Mouse (Mus musculus) duodenum, adult 2 months (tissue): ENCODE data around the gene Ifi207. TPM values are rescaled to one million over a fixed set of nuclear protein-coding genes. Genes with fewer than 3 reads are reported as not detected.

Experiments used
- polyA plus RNA-seq: library from polyadenylated mRNA; depleted of rRNA; stranded (reverse); fragments of >200 nt; gene quantifications from 2 replicates; pipeline ENCODE4 v1.2.3, GENCODE M21; 2012; ENCODE audit warnings: low replicate concordance; rRNA removed

Ifi207 gene
- polyA plus RNA-seq, result 0.41 and 0.53 TPM in 2 replicates

DNA sequence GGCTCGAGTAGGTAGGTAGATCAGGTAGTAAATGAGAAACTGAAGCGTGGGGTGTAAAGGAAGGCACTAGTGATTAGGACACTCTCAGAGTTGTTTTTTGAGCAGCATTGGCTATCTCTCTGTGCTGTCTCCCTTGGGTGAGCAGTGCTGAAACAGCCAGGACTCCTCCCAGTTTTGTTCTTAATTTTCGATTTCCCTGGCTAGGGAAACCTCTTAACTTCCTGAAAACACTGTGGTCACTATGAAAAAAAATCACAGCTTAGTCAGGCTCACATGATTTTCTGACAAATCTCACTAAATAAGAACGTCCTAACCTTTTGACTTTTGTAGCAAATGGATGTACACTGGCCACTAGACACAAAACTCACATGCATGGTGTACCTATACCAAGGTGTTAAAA lies at the start of gene Ifi207:
Ifi207 (minus strand) TSS at position 92 of the 400 bp plus-strand sequence.

DNA sequence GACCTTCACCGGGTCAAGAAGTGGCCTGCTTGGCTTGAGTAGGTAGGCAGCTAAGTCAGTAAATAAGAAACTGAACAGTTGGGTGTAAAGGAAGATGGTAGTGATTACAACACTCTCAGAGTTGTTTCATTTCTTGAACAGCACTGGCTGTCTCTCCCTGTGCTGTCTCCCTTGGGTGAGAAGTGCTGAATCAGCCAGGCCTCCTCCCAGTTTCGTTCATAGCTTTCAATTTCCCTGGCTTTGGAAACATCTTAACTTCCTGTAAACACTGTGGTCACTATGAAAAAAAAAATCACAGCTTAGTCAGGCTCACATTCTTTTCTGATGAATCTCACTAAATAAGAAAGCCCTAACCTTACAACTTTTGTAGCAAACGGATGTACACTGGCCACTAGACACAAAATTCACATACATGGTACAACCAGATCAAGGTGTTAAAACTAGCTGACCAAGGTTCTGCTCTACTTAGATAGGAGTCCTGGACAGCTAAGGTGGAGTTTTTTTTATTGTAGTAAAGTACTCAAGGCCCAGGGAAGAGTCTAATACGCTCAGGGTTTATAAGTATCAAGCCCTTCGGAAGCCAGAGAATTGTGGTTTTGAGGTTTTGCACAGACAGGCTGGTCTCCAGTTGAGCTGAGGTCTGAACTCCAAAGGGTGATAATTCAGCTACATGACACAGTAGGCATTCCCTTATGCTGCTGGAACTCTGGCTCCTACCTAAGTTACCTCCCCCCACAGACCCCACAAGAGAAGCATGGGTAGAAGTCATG lies 25.5 kb upstream of the Ifi207 start, which contains the start of gene Ifi204:
Ifi204 (minus strand) TSS at position 96 of the 770 bp plus-strand sequence.

DNA sequence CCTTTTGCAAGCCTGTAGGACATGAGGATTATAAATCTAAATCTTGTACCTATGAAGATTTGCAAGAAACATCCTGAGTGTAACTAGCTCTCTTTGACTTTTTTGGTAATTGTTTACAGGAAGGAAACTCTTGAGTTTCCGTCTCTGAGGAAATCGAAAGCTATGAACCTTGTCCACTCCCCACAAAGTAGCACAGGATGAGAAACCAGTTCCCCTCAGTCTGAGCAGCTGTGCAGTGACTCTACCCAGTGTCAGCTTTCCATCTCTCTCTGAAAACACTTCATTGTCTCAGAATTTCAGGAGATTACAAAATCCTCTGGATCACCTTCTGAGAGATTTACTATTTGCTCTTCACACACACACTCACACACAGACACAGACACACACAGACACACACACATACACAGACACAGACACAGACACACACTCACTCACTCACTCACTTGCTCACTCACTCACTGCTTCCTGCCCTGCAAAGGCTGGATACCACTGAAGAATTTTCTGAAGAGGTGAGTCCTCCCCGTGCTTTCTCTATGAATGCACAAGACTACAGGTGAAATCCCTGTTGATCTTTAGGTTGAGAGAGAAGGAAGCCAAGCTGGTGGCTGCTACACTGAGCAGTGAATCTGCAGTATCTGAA lies 68.0 kb downstream of the Ifi207 start, which contains the start of gene Ifi208:
Ifi208 (plus strand) TSS at position 218 of the 640 bp plus-strand sequence.

Other genes starting within 250 kb of the Ifi207 start
- gene Ifi214, start 205.8 kb downstream of the Ifi207 start, polyA plus RNA-seq, result not detected in 2 replicates
- 0.07 and 0.20 TPM in 2 replicates for gene Ifi213, start 142.5 kb downstream of the Ifi207 start, polyA plus RNA-seq
- gene Ifi209, start 110.8 kb downstream of the Ifi207 start, polyA plus RNA-seq, result 0.02 TPM in 1 of 2 replicates, not detected in the other
- gene Ifi208, start 68.1 kb downstream of the Ifi207 start, polyA plus RNA-seq, result 0.27 TPM in 1 of 2 replicates, not detected in the other
- gene Ifi204, start 25.2 kb upstream of the Ifi207 start, polyA plus RNA-seq, result 0.05 TPM in 1 of 2 replicates, not detected in the other
- not detected in 2 replicates for gene Ifi211, start 171.3 kb upstream of the Ifi207 start, polyA plus RNA-seq
- 0.24 and 0.25 TPM in 2 replicates for gene Mndal, start 200.7 kb upstream of the Ifi207 start, polyA plus RNA-seq
- gene Ifi203, start 200.9 kb upstream of the Ifi207 start, polyA plus RNA-seq, result 0.63 and 0.75 TPM in 2 replicates
- not detected in 2 replicates for gene Ifi202b, start 241.0 kb upstream of the Ifi207 start, polyA plus RNA-seq